Mouse (Mus musculus) retina, postnatal 7 days (tissue): ENCODE measurements around the gene Sly.
"Not testable (repeated sequence)": the region's sequence is repeated elsewhere in the genome, so short reads cannot be mapped to it uniquely, and the experiment has no call there.

Experiments used
- DNase-seq: peaks from one replicate; pipeline ENCODE4 v3.0.0-alpha.2; 2012; ENCODE audit warnings: low read depth, low spot score

Gene Sly

GRCm38 (mm10) chrY:57186888-57187287, at the start of gene Sly:
Gene Sly, plus strand, starts transcription at chrY:57187188.
- not testable (repeated sequence) for DNase-seq
